Mouse (Mus musculus) kidney, embryonic 15.5 days (tissue): ENCODE results near the gene Fgfr2. TPM values are rescaled to one million over a fixed set of nuclear protein-coding genes. Genes with fewer than 3 reads are reported as not detected.

Source experiments
- ATAC-seq: fragments of 200-750 bp; cut with Nextera tagmentation; replicated peaks from 2 replicates; pipeline ENCODE4 v1.8.0; 2017; ENCODE audit warnings: moderate TSS enrichment; ENCODE audit not compliant: low FRiP score
- H3K27ac ChIP-seq: fragments of 300-500 bp; sonication (generic); 2 replicates; pipeline ENCODE4 v1.5.1; 2015; ENCODE audit warnings: mild to moderate bottlenecking, inconsistent platforms
- H3K27me3 ChIP-seq: fragments of 300-500 bp; sonication (generic); 2 replicates; pipeline ENCODE4 v1.6.1; 2015; ENCODE audit warnings: inconsistent platforms
- H3K36me3 ChIP-seq: fragments of 300-500 bp; sonication (generic); 2 replicates; pipeline ENCODE4 v1.6.1; 2015; ENCODE audit warnings: inconsistent platforms
- H3K4me1 ChIP-seq: fragments of 300-500 bp; sonication (generic); 2 replicates; pipeline ENCODE4 v1.6.1; 2015; ENCODE audit warnings: inconsistent platforms
- H3K4me2 ChIP-seq: fragments of 300-500 bp; sonication (generic); 2 replicates; pipeline ENCODE4 v1.6.1; 2015; ENCODE audit warnings: moderate library complexity, mild to moderate bottlenecking, inconsistent platforms
- H3K4me3 ChIP-seq: fragments of 300-500 bp; sonication (generic); replicated peaks from 2 replicates; pipeline ENCODE4 v1.5.1; 2015; ENCODE audit warnings: mild to moderate bottlenecking, inconsistent platforms
- H3K9ac ChIP-seq: fragments of 300-500 bp; sonication (generic); 2 replicates; pipeline ENCODE4 v1.6.1; 2015; ENCODE audit warnings: mild to moderate bottlenecking, inconsistent platforms
- H3K9me3 ChIP-seq: fragments of 300-500 bp; sonication (generic); replicated peaks from 2 replicates; pipeline ENCODE4 v1.6.1; 2016; ENCODE audit warnings: inconsistent platforms
- WGBS: fragments of 180-500 bp; shearing (Covaris S2); methylation state at CpG from one replicate; pipeline ENCODE4 v1.1.7; 2015; ENCODE audit warnings: mixed read lengths; 5-methylcytosine and 5-hydroxymethylcytosine counted together
- polyA plus RNA-seq: library from polyadenylated mRNA; unstranded; fragments of >200 nt; fragmentation: Nextera tagmentation; extraction: Ambion mirVana; gene quantifications from 2 replicates; pipeline ENCODE4 v1.2.1, GENCODE M21; 2015

Fgfr2 gene
- polyA plus RNA-seq, 1 experiment from 2014 or later, result 104 TPM

DNA sequence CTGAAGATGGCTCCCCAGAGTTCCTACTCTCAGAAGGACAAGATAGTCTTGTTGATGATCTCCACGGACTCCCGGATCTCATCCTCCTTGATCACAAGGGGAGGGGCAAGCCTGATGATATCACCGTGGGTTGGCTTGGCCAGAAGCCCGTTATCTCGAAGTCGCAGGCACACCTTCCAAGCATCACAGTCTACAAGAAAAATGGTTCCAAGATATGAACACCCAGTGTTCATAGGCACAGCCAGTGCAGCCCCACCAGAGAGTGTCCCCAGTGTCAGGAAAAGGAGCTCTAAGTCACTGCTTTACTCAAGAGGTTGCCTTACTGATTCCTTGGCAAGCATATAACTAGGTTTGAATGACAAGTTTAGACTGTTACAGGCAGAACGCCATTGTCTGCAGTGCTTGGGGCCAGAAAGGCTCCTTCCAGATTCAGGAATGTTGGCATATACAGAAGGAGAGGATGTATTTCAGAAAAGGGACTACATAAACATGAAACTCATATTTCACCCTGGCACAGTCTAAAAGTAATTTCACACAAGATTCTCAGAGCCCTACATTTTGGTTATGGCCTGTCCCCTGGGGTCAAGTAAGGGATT is 564.9 kb downstream of the Fgfr2 start:
- no peak for ATAC-seq
- Histone ChIP-seq H3K36me3 (peaks cover 61% of the 10 kb centered on the region), H3K9ac (no peak overlapping the region), H3K27ac (no peak overlapping the region), H3K4me2 (no peak overlapping the region), H3K4me1 (no peaks in the 10 kb centered on the region), H3K4me3 (no peak overlapping the region), H3K9me3 (no peaks in the 10 kb centered on the region), H3K27me3 (no peaks in the 10 kb centered on the region)
- WGBS, result 82% methylated on average over 7 of the region's 7 CpGs

DNA sequence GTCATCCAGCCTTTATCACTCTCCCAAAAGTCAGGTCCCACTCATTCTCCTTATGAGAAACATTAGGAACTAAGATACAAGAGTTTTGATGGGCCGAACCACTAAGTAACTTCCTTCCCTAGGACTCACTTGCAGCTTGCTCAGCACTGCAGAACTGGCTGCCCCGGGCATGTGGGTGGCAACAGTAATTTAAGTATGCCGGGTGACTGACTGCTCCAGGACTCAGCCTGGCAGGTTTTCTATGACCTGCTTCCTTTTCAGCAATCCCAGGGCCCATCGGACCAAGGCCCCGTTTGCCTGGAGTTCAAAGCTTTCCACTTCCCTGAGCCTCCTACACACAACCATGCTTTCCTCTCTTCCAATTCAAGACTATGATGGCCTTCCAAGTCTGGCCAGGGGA is 566.6 kb downstream of the Fgfr2 start:
- Histone ChIP-seq H3K9me3 (no peaks in the 10 kb centered on the region), H3K4me1 (no peaks in the 10 kb centered on the region), H3K4me2 (no peak overlapping the region), H3K4me3 (no peak overlapping the region), H3K36me3 (peaks cover 44% of the 10 kb centered on the region), H3K27ac (no peak overlapping the region), H3K27me3 (no peaks in the 10 kb centered on the region), H3K9ac (no peak overlapping the region)
- no peak for ATAC-seq
- WGBS, result 60% methylated on average over 5 of the region's 5 CpGs

DNA sequence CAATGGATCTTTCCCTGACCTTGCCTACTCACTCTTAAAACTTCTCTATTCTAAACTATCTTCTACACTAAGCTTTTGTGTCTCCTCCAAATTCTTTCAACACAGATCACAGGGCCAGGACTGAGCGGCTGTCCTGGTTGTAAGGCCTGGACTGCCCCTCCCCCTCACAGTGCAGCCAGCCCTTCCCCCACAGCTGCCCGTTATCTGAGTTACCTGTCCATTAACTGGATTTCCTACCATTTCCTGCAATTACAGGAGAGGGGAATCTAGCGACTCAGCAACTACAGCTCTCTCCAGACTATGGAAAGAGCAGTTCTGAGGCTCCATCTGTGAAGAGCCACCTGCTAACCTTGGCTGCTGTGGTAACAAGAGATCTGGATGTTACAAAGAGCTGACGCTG is 567.2 kb downstream of the Fgfr2 start:
- Histone ChIP-seq H3K9me3 (no peaks in the 10 kb centered on the region), H3K9ac (no peak overlapping the region), H3K4me1 (no peaks in the 10 kb centered on the region), H3K27me3 (no peaks in the 10 kb centered on the region), H3K4me3 (no peak overlapping the region), H3K4me2 (no peak overlapping the region), H3K27ac (no peak overlapping the region), H3K36me3 (peaks cover 39% of the 10 kb centered on the region)
- 22% methylated on average over 4 of the region's 4 CpGs for WGBS
- no peak for ATAC-seq

DNA sequence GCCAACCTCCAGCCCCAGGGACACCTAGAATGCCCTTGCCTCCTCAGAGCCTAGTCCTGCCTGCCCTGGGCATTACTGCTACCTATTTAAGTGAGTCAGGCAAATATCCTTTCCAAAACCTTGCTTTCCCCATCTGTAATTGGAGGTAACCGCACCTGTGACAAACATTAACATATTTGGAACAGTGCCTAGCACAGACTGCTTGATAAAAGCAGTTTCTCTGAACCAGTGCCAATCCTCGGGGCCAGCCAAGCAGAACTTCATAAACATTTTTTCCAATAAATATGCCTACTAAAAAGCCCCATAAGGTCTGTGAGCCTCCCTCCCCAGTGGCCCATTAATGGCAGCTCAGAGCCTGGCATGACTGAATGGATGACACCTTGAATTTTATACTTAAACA is 569.1 kb downstream of the Fgfr2 start:
- Histone ChIP-seq H3K9ac (no peak overlapping the region), H3K4me1 (no peaks in the 10 kb centered on the region), H3K27me3 (no peaks in the 10 kb centered on the region), H3K27ac (no peak overlapping the region), H3K9me3 (no peaks in the 10 kb centered on the region), H3K4me3 (no peak overlapping the region), H3K36me3 (peaks cover 20% of the 10 kb centered on the region), H3K4me2 (no peak overlapping the region)
- no peak for ATAC-seq
- WGBS, result 64% methylated on average over 2 of the region's 2 CpGs

DNA sequence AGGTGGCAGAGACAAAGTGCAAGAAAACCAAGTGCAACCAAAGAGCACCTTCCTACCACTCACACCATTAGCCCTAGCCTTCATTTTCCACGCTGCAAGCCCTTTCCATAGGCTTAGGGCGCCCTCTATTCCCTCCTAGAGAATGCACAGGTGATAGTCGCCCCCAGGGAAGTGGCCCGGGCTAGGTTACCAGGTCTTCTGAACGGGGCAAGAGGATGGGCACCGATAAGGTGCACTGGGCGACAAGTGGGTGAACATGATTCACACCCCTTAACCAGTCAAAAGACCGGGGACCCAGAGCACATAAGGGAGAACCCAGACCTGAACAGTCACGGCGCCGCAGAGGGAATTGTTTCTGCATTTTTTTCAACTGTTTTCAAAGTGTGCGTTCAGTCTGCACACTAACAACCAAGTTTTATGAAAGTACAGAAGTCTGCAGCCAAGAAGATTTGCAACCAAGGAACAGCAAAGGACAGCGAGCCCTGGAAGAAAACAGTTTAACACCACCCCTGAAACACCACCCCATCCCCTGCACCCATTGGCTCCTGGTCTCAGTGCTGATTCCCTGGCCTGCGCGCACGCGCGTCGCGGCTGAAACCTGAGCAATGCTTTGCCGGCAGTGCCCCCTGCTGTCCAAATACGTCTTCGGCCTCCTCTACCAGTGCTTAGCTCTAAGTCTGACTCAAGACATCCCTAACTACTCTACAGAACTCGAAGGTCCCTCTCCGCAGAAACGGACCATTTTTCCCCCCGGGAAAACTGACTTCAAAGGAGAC is 571.6 kb downstream of the Fgfr2 start:
- H3K27ac ChIP-seq, result peak overlapping the region; percentile 73

DNA sequence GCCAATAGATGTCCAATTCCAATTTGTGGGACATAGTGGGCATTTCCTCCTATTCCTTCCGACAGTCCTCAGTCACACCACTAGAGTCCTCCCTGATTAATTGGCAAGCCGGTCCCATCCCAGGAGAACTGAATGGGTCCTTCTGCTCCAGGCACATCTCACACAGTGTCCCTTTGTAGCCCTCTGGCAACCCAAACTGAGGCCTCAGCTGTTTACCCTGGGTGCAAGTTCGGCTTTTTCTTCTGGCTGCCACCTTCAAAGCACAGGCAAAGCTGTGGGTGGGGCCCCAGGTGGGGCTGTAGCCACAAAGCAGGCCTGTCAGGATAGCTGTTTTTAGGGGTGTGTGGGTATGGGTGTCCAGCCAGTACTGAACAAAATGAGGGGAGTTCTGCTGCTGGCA is 576.0 kb downstream of the Fgfr2 start:
- Histone ChIP-seq H3K36me3 (no peaks in the 10 kb centered on the region), H3K9ac (no peak overlapping the region), H3K4me3 (no peak overlapping the region), H3K27me3 (no peaks in the 10 kb centered on the region; the same call in 1 of the 2 replicates), H3K4me2 (no peak overlapping the region), H3K27ac (no peak overlapping the region), H3K4me1 (peaks cover 3% of the 10 kb centered on the region; the same call in 1 of the 2 replicates), H3K9me3 (no peaks in the 10 kb centered on the region)
- WGBS, result 75% methylated on average over 3 of the region's 3 CpGs
- no peak for ATAC-seq

More for the DNA sequence above, 571.6 kb downstream of the Fgfr2 start:
- Histone ChIP-seq H3K36me3 (no peaks in the 10 kb centered on the region), H3K4me2 (peak overlapping the region; percentile 94), H3K9ac (peak overlapping the region; percentile 55; the same call in 1 of the 2 replicates), H3K4me3 (peak overlapping the region; percentile 56), H3K4me1 (no peaks in the 10 kb centered on the region), H3K9me3 (no peaks in the 10 kb centered on the region), H3K27me3 (no peaks in the 10 kb centered on the region)
- peak; percentile 95 for ATAC-seq
- under 1% methylated on average over 27 of the region's 27 CpGs for WGBS

DNA sequence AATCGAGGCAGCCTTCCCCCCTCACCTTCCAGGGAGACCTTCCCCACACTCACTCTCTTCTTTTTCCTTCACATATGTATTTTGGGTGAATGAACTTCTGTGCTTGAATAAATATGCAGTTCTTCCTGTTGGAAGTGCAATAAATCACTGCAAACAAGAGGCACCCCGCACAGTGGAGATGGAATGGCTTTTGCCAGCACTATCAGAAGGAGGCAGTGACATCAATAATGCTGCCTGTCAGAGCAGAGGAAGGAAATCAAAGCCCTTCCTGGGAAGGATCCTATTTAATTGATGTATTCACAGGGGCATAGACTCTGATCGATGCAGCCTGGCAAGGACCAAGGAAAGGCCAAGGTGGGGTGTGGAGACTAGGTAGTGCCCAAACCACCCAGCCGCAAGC is 580.7 kb downstream of the Fgfr2 start:
- 33% methylated on average over 4 of the region's 4 CpGs for WGBS

DNA sequence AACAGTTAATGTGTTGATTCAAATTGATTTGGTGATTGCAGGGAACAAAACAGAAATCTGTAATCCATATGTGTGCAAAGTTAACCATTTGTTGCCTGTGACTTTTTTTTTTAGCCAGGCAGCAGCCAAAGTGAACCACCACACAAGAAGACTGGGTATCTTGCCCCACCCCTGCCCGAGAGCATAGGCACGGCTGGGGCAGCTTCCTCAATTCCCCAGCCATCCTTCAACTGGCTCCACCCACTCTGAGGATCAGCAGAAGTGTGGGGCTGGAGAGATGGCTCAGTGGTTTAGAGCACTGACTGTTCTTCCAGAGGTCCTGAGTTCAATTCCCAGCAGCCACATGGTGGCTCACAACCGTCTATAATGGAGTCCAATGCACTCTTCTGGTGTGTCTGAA is 581.6 kb downstream of the Fgfr2 start:
- Histone ChIP-seq H3K9me3 (no peaks in the 10 kb centered on the region), H3K36me3 (no peaks in the 10 kb centered on the region), H3K27ac (no peak overlapping the region), H3K4me3 (no peak overlapping the region), H3K4me1 (peaks cover 3% of the 10 kb centered on the region; the same call in 1 of the 2 replicates), H3K9ac (no peak overlapping the region), H3K4me2 (no peak overlapping the region), H3K27me3 (no peaks in the 10 kb centered on the region; the same call in 1 of the 2 replicates)
- 70% methylated on average over 3 of the region's 3 CpGs for WGBS
- ATAC-seq, result no peak

More for the DNA sequence above, 580.7 kb downstream of the Fgfr2 start:
- Histone ChIP-seq H3K4me3 (no peak overlapping the region), H3K9ac (no peak overlapping the region), H3K4me1 (peaks cover 3% of the 10 kb centered on the region; the same call in 1 of the 2 replicates), H3K4me2 (no peak overlapping the region), H3K27ac (no peak overlapping the region), H3K27me3 (no peaks in the 10 kb centered on the region; the same call in 1 of the 2 replicates), H3K9me3 (no peaks in the 10 kb centered on the region), H3K36me3 (no peaks in the 10 kb centered on the region)
- no peak for ATAC-seq

DNA sequence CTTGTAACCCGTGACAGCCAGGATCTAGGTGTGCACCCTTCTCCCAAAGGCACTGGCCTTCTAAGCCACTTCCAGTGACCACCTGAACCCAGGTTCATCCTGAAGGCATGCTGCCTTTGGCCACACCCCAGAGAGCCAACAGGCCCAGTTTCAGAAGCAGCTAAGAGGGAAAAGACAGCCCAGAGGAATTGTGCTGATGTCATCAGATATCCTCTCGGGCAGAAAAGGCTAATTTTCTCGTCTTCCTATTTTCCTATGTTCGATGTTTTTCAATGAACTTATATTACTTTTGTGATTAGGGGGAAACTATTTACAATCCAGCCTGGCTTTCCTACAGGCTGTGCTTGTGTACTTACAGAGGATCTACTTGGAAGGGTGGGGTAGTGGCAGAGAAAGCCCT is 582.6 kb downstream of the Fgfr2 start:
- no peaks in the 10 kb centered on the region for H3K9me3 ChIP-seq
- H3K4me3 ChIP-seq, result no peak overlapping the region
- 79% methylated on average over 4 of the region's 4 CpGs for WGBS
- H3K4me1 ChIP-seq, result peaks cover 3% of the 10 kb centered on the region; the same call in 1 of the 2 replicates
- H3K27ac ChIP-seq, result no peak overlapping the region
- no peak overlapping the region for H3K9ac ChIP-seq
- no peak overlapping the region for H3K4me2 ChIP-seq
- H3K27me3 ChIP-seq, result no peaks in the 10 kb centered on the region; the same call in 1 of the 2 replicates
- no peaks in the 10 kb centered on the region for H3K36me3 ChIP-seq
- ATAC-seq, result no peak

DNA sequence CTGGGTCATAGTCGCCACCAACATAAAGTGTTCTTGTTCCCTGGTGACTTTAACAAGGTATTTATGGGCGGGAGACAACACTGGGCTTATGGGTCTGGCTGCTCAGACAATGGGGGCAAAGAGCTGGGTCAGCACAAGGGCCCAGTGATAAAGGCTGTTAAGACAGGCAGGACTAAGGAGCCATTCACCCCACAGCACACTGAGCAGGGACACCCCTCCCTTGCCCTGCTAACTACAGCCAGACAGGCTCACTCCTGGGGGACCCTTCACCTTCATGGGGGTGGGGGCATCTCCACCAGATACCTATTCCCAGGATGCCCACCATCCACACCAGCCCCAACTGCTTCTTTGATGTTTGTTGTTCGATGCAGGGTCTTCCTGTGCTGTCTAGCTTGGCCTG is 593.9 kb downstream of the Fgfr2 start:
- no peak overlapping the region for H3K4me3 ChIP-seq
- H3K27me3 ChIP-seq, result no peaks in the 10 kb centered on the region; the same call in 1 of the 2 replicates
- WGBS, result 50% methylated on average over 3 of the region's 3 CpGs
- H3K36me3 ChIP-seq, result no peaks in the 10 kb centered on the region
- no peaks in the 10 kb centered on the region for H3K4me1 ChIP-seq
- no peaks in the 10 kb centered on the region for H3K9me3 ChIP-seq
- H3K4me2 ChIP-seq, result no peak overlapping the region
- H3K9ac ChIP-seq, result no peak overlapping the region
- no peak for ATAC-seq
- no peak overlapping the region for H3K27ac ChIP-seq

DNA sequence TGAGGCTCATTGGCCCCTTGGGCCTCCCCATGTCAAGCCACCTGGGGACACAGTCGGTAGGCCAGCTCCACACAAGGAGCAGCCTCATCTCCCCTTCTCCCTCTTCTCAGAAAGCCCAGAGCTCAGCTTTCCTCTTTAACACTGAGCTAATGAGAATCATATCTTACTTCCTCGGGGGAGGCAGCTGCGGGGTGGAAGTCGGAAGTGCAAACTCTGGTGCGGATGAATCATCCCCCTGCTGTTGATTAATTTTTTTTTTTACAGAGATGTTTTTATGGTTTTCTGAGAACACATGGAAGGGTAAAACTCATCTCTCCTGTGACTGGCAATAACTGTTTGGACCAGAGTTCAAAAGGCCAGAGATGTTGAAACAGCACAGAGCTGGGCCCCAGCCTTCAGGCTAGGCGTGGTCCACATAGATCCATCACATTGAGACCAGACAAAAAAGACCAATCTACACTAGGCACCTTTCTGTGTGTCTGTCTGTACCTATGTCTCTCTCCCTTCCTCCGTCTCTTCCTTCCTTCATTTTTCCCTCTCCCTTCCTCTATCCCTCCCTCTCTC is 609.6 kb downstream of the Fgfr2 start:
- Histone ChIP-seq H3K4me3 (no peak overlapping the region), H3K36me3 (no peaks in the 10 kb centered on the region), H3K4me2 (no peak overlapping the region), H3K9ac (no peak overlapping the region), H3K27ac (no peak overlapping the region), H3K9me3 (no peaks in the 10 kb centered on the region), H3K4me1 (no peaks in the 10 kb centered on the region), H3K27me3 (peaks cover 4% of the 10 kb centered on the region; the same call in 1 of the 2 replicates)
- 63% methylated on average over 7 of the region's 7 CpGs for WGBS
- no peak for ATAC-seq

DNA sequence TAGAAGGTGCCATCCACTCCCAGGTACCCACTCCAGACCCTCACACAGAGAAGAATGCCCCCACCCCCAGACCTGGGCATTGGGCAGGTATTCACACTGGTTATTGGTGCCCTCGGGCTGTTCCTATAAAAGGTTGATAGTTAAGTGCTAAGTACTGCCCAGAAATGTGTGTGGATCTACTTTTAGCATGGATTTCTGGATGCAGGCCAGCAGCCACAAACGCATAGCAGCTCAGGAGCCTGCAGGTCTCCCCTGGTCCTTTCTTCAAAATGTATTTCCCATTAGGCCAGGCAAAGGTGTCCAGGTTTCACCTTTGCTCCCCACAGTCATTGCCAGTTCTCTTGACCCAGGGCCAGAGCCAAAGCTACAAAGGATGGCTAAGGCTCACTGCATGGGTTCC is 614.0 kb downstream of the Fgfr2 start:
- Histone ChIP-seq H3K9ac (no peak overlapping the region), H3K4me2 (no peak overlapping the region), H3K27ac (no peak overlapping the region), H3K9me3 (no peaks in the 10 kb centered on the region), H3K4me3 (no peak overlapping the region), H3K4me1 (peaks cover 15% of the 10 kb centered on the region), H3K27me3 (peaks cover 4% of the 10 kb centered on the region; the same call in 1 of the 2 replicates), H3K36me3 (no peaks in the 10 kb centered on the region)
- ATAC-seq, result no peak
- 72% methylated on average over 2 of the region's 2 CpGs for WGBS
